Mouse (Mus musculus) layer of hippocampus, postnatal 10 days (tissue): ENCODE data around the gene Simc1. TPM values are rescaled to one million over a fixed set of nuclear protein-coding genes. Genes with fewer than 3 reads are reported as not detected.
A peak's percentile ranks its signal among the peaks of the same experiment; 100 is the strongest.
"Not testable (repeated sequence)": the region's sequence is repeated elsewhere in the genome, so short reads cannot be mapped to it uniquely, and the experiment has no call there.

Experiments
- DNase-seq, 2 experiments: peaks; one replicate each; pipeline ENCODE4 v3.0.0; 2021; ENCODE audit warnings: low spot score in 2 of 2
- long read RNA-seq: library from polyadenylated mRNA; stranded (forward); transcript quantifications from one replicate; pipeline ENCODE4 v2.0.0, GENCODE M21; 2023
- total RNA-seq, 2 experiments: library from RNA; stranded (reverse); gene quantifications; 2 replicates each; pipeline ENCODE4 v1.2.3; 2021

Simc1 gene
- total RNA-seq = 10 to 100 TPM; 20.5 to 20.7 TPM
- long read RNA-seq, full-length matches to known transcripts = 2 of 6 reads
- long read RNA-seq, partial matches to known transcripts = 4 of 6 reads
- long read RNA-seq, other reads (novel, unspliced or antisense) = 0 of 6 reads

GRCm38 (mm10) chr13:54503604-54504521 is at the start of gene Simc1:
Simc1 (plus strand) TSS chr13:54503779.
- DNase-seq = peak; percentile 60 to 75

GRCm38 (mm10) chr13:54457062-54457461 is 46.5 kb upstream of the Simc1 start:
- no peak for DNase-seq

GRCm38 (mm10) chr13:54459282-54459681 is 44.3 kb upstream of the Simc1 start:
- DNase-seq = no peak

- peak; percentile 83 to 90 for DNase-seq
Observed at GRCm38 (mm10) chr13:54468098-54469011, 35.2 kb upstream of the Simc1 start, which contains the start of gene Thoc3. Thoc3 (minus strand) TSS chr13:54468849.

GRCm38 (mm10) chr13:54469012-54469354 is 34.6 kb upstream of the Simc1 start:
- DNase-seq = no peak

- DNase-seq = no peak
Observed at GRCm38 (mm10) chr13:54471967-54472366, 31.6 kb upstream of the Simc1 start.

- DNase-seq = no peak
Observed at GRCm38 (mm10) chr13:54474996-54475395, 28.6 kb upstream of the Simc1 start.

- no peak for DNase-seq
Observed at GRCm38 (mm10) chr13:54475702-54476101, 27.9 kb upstream of the Simc1 start.

GRCm38 (mm10) chr13:54479286-54479685 is 24.3 kb upstream of the Simc1 start:
- DNase-seq = no peak

- DNase-seq = no peak
Observed at GRCm38 (mm10) chr13:54481498-54481897, 22.1 kb upstream of the Simc1 start.

- DNase-seq = no peak
Observed at GRCm38 (mm10) chr13:54490411-54490810, 13.2 kb upstream of the Simc1 start.

- DNase-seq = no peak
Observed at GRCm38 (mm10) chr13:54491381-54491780, 12.2 kb upstream of the Simc1 start.

- DNase-seq = not testable (repeated sequence)
Observed at GRCm38 (mm10) chr13:54499551-54499950, 4.0 kb upstream of the Simc1 start.

GRCm38 (mm10) chr13:54501352-54501751 is 2.2 kb upstream of the Simc1 start:
- DNase-seq = no peak

- DNase-seq = no peak
Observed at GRCm38 (mm10) chr13:54501957-54502690, 1.5 kb upstream of the Simc1 start.

GRCm38 (mm10) chr13:54503278-54503603 is 338 bp upstream of the Simc1 start:
- no peak for DNase-seq

GRCm38 (mm10) chr13:54504611-54505260 is 1.2 kb downstream of the Simc1 start:
- DNase-seq = no peak

GRCm38 (mm10) chr13:54505920-54506319 is 2.3 kb downstream of the Simc1 start:
- no peak for DNase-seq

GRCm38 (mm10) chr13:54520221-54520620 is 16.6 kb downstream of the Simc1 start:
- no peak for DNase-seq

GRCm38 (mm10) chr13:54521181-54521580 is 17.6 kb downstream of the Simc1 start:
- no peak for DNase-seq

- DNase-seq = no peak
Observed at GRCm38 (mm10) chr13:54527140-54527539, 23.6 kb downstream of the Simc1 start.
